Mouse (Mus musculus): ENCODE results near the gene Pik3r5. TPM values are rescaled to one million over a fixed set of nuclear protein-coding genes. Genes with fewer than 3 reads are reported as not detected.

Pik3r5 gene
- polyA plus RNA-seq, 1 experiment from 2014 or later = 0.19 TPM

- Histone ChIP-seq H3K4me2 (no peak overlapping the region), H3K9me3 (replicated peaks; ENCODE audit: control insufficient read depth, low read length) (no peaks in the 10 kb centered on the region), H3K4me3 (ENCODE audit: low read depth, low read length) (no peak overlapping the region), H3K27me3 (ENCODE audit: control insufficient read depth, insufficient read depth, low read length) (peaks cover 38% of the 10 kb centered on the region), H3K27ac (ENCODE audit: low read depth, low read length) (no peak overlapping the region), H3K9ac (ENCODE audit: low read depth, low read length) (no peak overlapping the region), H3K4me1 (ENCODE audit: control insufficient read depth, insufficient read depth, low read length) (no peaks in the 10 kb centered on the region), H3K36me3 (ENCODE audit: control insufficient read depth, insufficient read depth, low read length) (no peaks in the 10 kb centered on the region)
- ATAC-seq (replicated peaks; ENCODE audit: insufficient number of reproducible peaks, low FRiP score, low TSS enrichment) = no peak
- 89% methylated on average over 4 of the region's 4 CpGs for WGBS (ENCODE audit: insufficient replicate concordance)
Measured at GRCm38 (mm10) chr11:68435601-68436000, 3.7 kb downstream of the Pik3r5 start.

GRCm38 (mm10) chr11:68436376-68436775 lies 4.5 kb downstream of the Pik3r5 start:
- Histone ChIP-seq H3K27me3 (ENCODE audit: control insufficient read depth, insufficient read depth, low read length) (peaks cover 31% of the 10 kb centered on the region), H3K4me1 (ENCODE audit: control insufficient read depth, insufficient read depth, low read length) (no peaks in the 10 kb centered on the region), H3K4me3 (ENCODE audit: low read depth, low read length) (no peak overlapping the region), H3K27ac (ENCODE audit: low read depth, low read length) (no peak overlapping the region), H3K9me3 (replicated peaks; ENCODE audit: control insufficient read depth, low read length) (no peaks in the 10 kb centered on the region), H3K9ac (ENCODE audit: low read depth, low read length) (no peak overlapping the region), H3K4me2 (no peak overlapping the region), H3K36me3 (ENCODE audit: control insufficient read depth, insufficient read depth, low read length) (no peaks in the 10 kb centered on the region)
- ATAC-seq (replicated peaks; ENCODE audit: insufficient number of reproducible peaks, low FRiP score, low TSS enrichment) = no peak
- 64% methylated on average over 5 of the region's 5 CpGs for WGBS (ENCODE audit: insufficient replicate concordance)

- Histone ChIP-seq H3K4me3 (ENCODE audit: low read depth, low read length) (no peak overlapping the region), H3K36me3 (ENCODE audit: control insufficient read depth, insufficient read depth, low read length) (no peaks in the 10 kb centered on the region), H3K9me3 (replicated peaks; ENCODE audit: control insufficient read depth, low read length) (no peaks in the 10 kb centered on the region), H3K27me3 (ENCODE audit: control insufficient read depth, insufficient read depth, low read length) (peaks cover 11% of the 10 kb centered on the region), H3K4me1 (ENCODE audit: control insufficient read depth, insufficient read depth, low read length) (no peaks in the 10 kb centered on the region), H3K27ac (ENCODE audit: low read depth, low read length) (no peak overlapping the region), H3K9ac (ENCODE audit: low read depth, low read length) (no peak overlapping the region), H3K4me2 (no peak overlapping the region)
- ATAC-seq (replicated peaks; ENCODE audit: insufficient number of reproducible peaks, low FRiP score, low TSS enrichment) = no peak
- 81% methylated on average over 9 of the region's 9 CpGs for WGBS (ENCODE audit: insufficient replicate concordance)
Measured at GRCm38 (mm10) chr11:68440100-68440499, 8.2 kb downstream of the Pik3r5 start.

- Histone ChIP-seq H3K4me1 (ENCODE audit: control insufficient read depth, insufficient read depth, low read length) (no peaks in the 10 kb centered on the region), H3K4me3 (ENCODE audit: low read depth, low read length) (no peak overlapping the region), H3K36me3 (ENCODE audit: control insufficient read depth, insufficient read depth, low read length) (no peaks in the 10 kb centered on the region), H3K4me2 (no peak overlapping the region), H3K9ac (ENCODE audit: low read depth, low read length) (no peak overlapping the region), H3K27me3 (ENCODE audit: control insufficient read depth, insufficient read depth, low read length) (peaks cover 11% of the 10 kb centered on the region), H3K27ac (ENCODE audit: low read depth, low read length) (no peak overlapping the region), H3K9me3 (replicated peaks; ENCODE audit: control insufficient read depth, low read length) (no peaks in the 10 kb centered on the region)
- no peak for ATAC-seq (replicated peaks; ENCODE audit: insufficient number of reproducible peaks, low FRiP score, low TSS enrichment)
- 45% methylated on average over 2 of the region's 5 CpGs for WGBS (ENCODE audit: insufficient replicate concordance)
Measured at GRCm38 (mm10) chr11:68440965-68441364, 9.0 kb downstream of the Pik3r5 start.

GRCm38 (mm10) chr11:68442346-68442745 lies 10.4 kb downstream of the Pik3r5 start:
- ATAC-seq (replicated peaks; ENCODE audit: insufficient number of reproducible peaks, low FRiP score, low TSS enrichment) = no peak

GRCm38 (mm10) chr11:68442983-68443638 lies 11.2 kb downstream of the Pik3r5 start:
- WGBS (ENCODE audit: insufficient replicate concordance) = 68% methylated on average over 12 of the region's 12 CpGs

More at GRCm38 (mm10) chr11:68442346-68442745, 10.4 kb downstream of the Pik3r5 start:
- no peaks in the 10 kb centered on the region for H3K4me1 ChIP-seq (ENCODE audit: control insufficient read depth, insufficient read depth, low read length)
- no peak overlapping the region for H3K4me3 ChIP-seq (ENCODE audit: low read depth, low read length)
- H3K9ac ChIP-seq (ENCODE audit: low read depth, low read length) = no peak overlapping the region
- no peak overlapping the region for H3K27ac ChIP-seq (ENCODE audit: low read depth, low read length)
- H3K36me3 ChIP-seq (ENCODE audit: control insufficient read depth, insufficient read depth, low read length) = no peaks in the 10 kb centered on the region
- no peak overlapping the region for H3K4me2 ChIP-seq
- H3K27me3 ChIP-seq (ENCODE audit: control insufficient read depth, insufficient read depth, low read length) = peaks cover 11% of the 10 kb centered on the region
- WGBS (ENCODE audit: insufficient replicate concordance) = 78% methylated on average over 8 of the region's 8 CpGs
- H3K9me3 ChIP-seq (replicated peaks; ENCODE audit: control insufficient read depth, low read length) = no peaks in the 10 kb centered on the region

GRCm38 (mm10) chr11:68445901-68446300 lies 14.0 kb downstream of the Pik3r5 start:
- ATAC-seq (replicated peaks; ENCODE audit: insufficient number of reproducible peaks, low FRiP score, low TSS enrichment) = no peak
- 80% methylated on average over 4 of the region's 4 CpGs for WGBS (ENCODE audit: insufficient replicate concordance)
- H3K9me3 ChIP-seq (replicated peaks; ENCODE audit: control insufficient read depth, low read length) = no peaks in the 10 kb centered on the region
- H3K4me2 ChIP-seq = no peak overlapping the region
- no peak overlapping the region for H3K9ac ChIP-seq (ENCODE audit: low read depth, low read length)
- H3K4me3 ChIP-seq (ENCODE audit: low read depth, low read length) = no peak overlapping the region
- no peak overlapping the region for H3K27ac ChIP-seq (ENCODE audit: low read depth, low read length)
- 0 out of 2 replicates have a peak, but pooled peaks cover under 1% of the 10 kb centered on the region for H3K4me1 ChIP-seq (ENCODE audit: control insufficient read depth, insufficient read depth, low read length)
- H3K36me3 ChIP-seq (ENCODE audit: control insufficient read depth, insufficient read depth, low read length) = no peaks in the 10 kb centered on the region
- peaks cover 7% of the 10 kb centered on the region; the same call in 1 of the 2 replicates for H3K27me3 ChIP-seq (ENCODE audit: control insufficient read depth, insufficient read depth, low read length)

More at GRCm38 (mm10) chr11:68442983-68443638, 11.2 kb downstream of the Pik3r5 start:
- Histone ChIP-seq H3K4me3 (ENCODE audit: low read depth, low read length) (no peak overlapping the region), H3K9ac (ENCODE audit: low read depth, low read length) (no peak overlapping the region), H3K27me3 (ENCODE audit: control insufficient read depth, insufficient read depth, low read length) (peaks cover 11% of the 10 kb centered on the region), H3K4me1 (ENCODE audit: control insufficient read depth, insufficient read depth, low read length) (no peaks in the 10 kb centered on the region), H3K4me2 (no peak overlapping the region), H3K27ac (ENCODE audit: low read depth, low read length) (no peak overlapping the region), H3K9me3 (replicated peaks; ENCODE audit: control insufficient read depth, low read length) (no peaks in the 10 kb centered on the region), H3K36me3 (ENCODE audit: control insufficient read depth, insufficient read depth, low read length) (no peaks in the 10 kb centered on the region)
- ATAC-seq (replicated peaks; ENCODE audit: insufficient number of reproducible peaks, low FRiP score, low TSS enrichment) = no peak

- 86% methylated on average over 4 of the region's 4 CpGs for WGBS (ENCODE audit: insufficient replicate concordance)
- Histone ChIP-seq H3K4me2 (no peak overlapping the region), H3K27ac (ENCODE audit: low read depth, low read length) (no peak overlapping the region), H3K4me1 (ENCODE audit: control insufficient read depth, insufficient read depth, low read length) (0 out of 2 replicates have a peak, but pooled peaks cover 4% of the 10 kb centered on the region), H3K9ac (ENCODE audit: low read depth, low read length) (no peak overlapping the region), H3K36me3 (ENCODE audit: control insufficient read depth, insufficient read depth, low read length) (no peaks in the 10 kb centered on the region), H3K4me3 (ENCODE audit: low read depth, low read length) (no peak overlapping the region), H3K27me3 (ENCODE audit: control insufficient read depth, insufficient read depth, low read length) (0 out of 2 replicates have a peak, but pooled peaks cover 7% of the 10 kb centered on the region), H3K9me3 (replicated peaks; ENCODE audit: control insufficient read depth, low read length) (no peaks in the 10 kb centered on the region)
- ATAC-seq (replicated peaks; ENCODE audit: insufficient number of reproducible peaks, low FRiP score, low TSS enrichment) = no peak
Measured at GRCm38 (mm10) chr11:68446547-68446946, 14.6 kb downstream of the Pik3r5 start.

- H3K4me1 ChIP-seq (ENCODE audit: control insufficient read depth, insufficient read depth, low read length) = 0 out of 2 replicates have a peak, but pooled peaks cover 4% of the 10 kb centered on the region
- H3K27me3 ChIP-seq (ENCODE audit: control insufficient read depth, insufficient read depth, low read length) = 0 out of 2 replicates have a peak, but pooled peaks cover 7% of the 10 kb centered on the region
- no peaks in the 10 kb centered on the region for H3K9me3 ChIP-seq (replicated peaks; ENCODE audit: control insufficient read depth, low read length)
- no peak overlapping the region for H3K4me3 ChIP-seq (ENCODE audit: low read depth, low read length)
- no peak overlapping the region for H3K9ac ChIP-seq (ENCODE audit: low read depth, low read length)
- no peak overlapping the region for H3K4me2 ChIP-seq
- WGBS (ENCODE audit: insufficient replicate concordance) = 72% methylated on average over 2 of the region's 2 CpGs
- no peak for ATAC-seq (replicated peaks; ENCODE audit: insufficient number of reproducible peaks, low FRiP score, low TSS enrichment)
- H3K36me3 ChIP-seq (ENCODE audit: control insufficient read depth, insufficient read depth, low read length) = no peaks in the 10 kb centered on the region
- no peak overlapping the region for H3K27ac ChIP-seq (ENCODE audit: low read depth, low read length)
Measured at GRCm38 (mm10) chr11:68447242-68447641, 15.3 kb downstream of the Pik3r5 start.
